In the genomic region with DNA sequence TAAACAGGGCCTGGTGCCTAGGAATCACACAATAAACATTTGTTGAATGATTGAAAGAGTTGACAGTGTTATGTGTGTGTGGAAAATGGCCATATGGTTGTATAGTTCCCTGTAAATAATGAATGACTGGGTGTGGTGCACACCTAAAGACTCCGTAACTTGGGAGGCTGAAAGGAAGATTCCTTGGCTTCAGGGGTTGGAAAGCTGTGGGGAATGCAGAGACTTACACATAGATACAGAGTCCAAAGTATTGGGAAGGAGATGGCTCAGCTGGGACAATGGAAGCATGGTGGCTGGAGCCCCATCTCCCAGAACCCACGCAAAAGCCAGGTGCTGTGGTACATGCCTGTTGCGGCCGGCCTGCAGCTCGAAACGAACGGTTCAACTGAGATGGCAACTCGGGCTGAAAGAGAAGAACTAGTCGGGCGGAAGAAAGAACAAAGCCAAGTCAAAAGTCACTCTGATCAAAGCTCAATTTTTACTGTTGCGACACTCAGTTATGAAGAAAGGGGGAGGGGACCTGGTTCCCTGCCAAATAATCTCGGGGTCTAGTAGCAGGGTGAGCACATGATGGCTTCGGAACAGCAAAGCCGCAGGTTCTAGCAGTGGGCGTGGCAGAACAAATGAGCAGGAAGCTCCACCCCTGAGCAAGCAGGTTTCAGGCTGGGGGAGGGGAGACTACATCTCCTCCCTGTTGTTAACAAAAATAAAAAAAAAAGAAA, we compare ENCODE assay signal across 8 mouse cellular contexts. TPM values are rescaled to one million over a fixed set of nuclear protein-coding genes. Genes with fewer than 3 reads are reported as not detected.
DNase-seq lines count a peak whose midpoint lies in the region; ATAC-seq and TF ChIP-seq lines count a peak whose summit lies in the region.

No protein-coding gene starts in this region.

- no peak overlapping the region for H3K9ac ChIP-seq in forebrain, embryonic 13.5 days
- H3K9ac ChIP-seq in forebrain, embryonic 11.5 days (ENCODE audit: low read length) = no peak overlapping the region
- H3K9ac ChIP-seq in kidney, embryonic 14.5 days (ENCODE audit: low read depth, low read length) = no peak overlapping the region
- H3K9ac ChIP-seq in midbrain, postnatal 0 days (replicated peaks; ENCODE audit: low read length, poor library complexity, severe bottlenecking) = no peak overlapping the region
- no peak overlapping the region for H3K9ac ChIP-seq in heart, embryonic 12.5 days

- H3K4me3 ChIP-seq in forebrain, embryonic 13.5 days = no peak overlapping the region
- H3K4me3 ChIP-seq in forebrain, embryonic 11.5 days (ENCODE audit: low read depth, low read length) = no peak overlapping the region
- H3K4me3 ChIP-seq in kidney, embryonic 14.5 days (ENCODE audit: low read length) = no peak overlapping the region
- H3K4me3 ChIP-seq in midbrain, postnatal 0 days (ENCODE audit: low read depth, low read length) = no peak overlapping the region
- H3K4me3 ChIP-seq in heart, embryonic 12.5 days = no peak overlapping the region

- 42% methylated on average over 15 of the region's 15 CpGs for WGBS in forebrain, embryonic 13.5 days
- 59% methylated on average over 15 of the region's 15 CpGs for WGBS in forebrain, embryonic 11.5 days
- 49% methylated on average over 15 of the region's 15 CpGs for WGBS in kidney, embryonic 14.5 days
- 44% methylated on average over 15 of the region's 15 CpGs for WGBS in midbrain, postnatal 0 days
- 75% methylated on average over 15 of the region's 15 CpGs for WGBS in heart, embryonic 12.5 days

- no peak for DNase-seq in forebrain, embryonic 11.5 days (ENCODE audit: low spot score)
- peak; percentile 32 to 63 for DNase-seq in adrenal gland, postnatal 36 days
- peak; percentile 6 for DNase-seq in midbrain, postnatal 0 days (ENCODE audit: low spot score)
- no peak for DNase-seq in urinary bladder, adult 18-20 months (ENCODE audit: low spot score in 2 of 2)

- H3K36me3 ChIP-seq in forebrain, embryonic 13.5 days (ENCODE audit: poor library complexity, severe bottlenecking) = no peaks in the 10 kb centered on the region
- no peaks in the 10 kb centered on the region for H3K36me3 ChIP-seq in forebrain, embryonic 11.5 days (ENCODE audit: control insufficient read depth, insufficient read depth, low read length)
- H3K36me3 ChIP-seq in kidney, embryonic 14.5 days (ENCODE audit: control insufficient read depth, insufficient read depth, low read length) = no peaks in the 10 kb centered on the region
- H3K36me3 ChIP-seq in midbrain, postnatal 0 days (ENCODE audit: insufficient read depth, low read length) = no peaks in the 10 kb centered on the region
- no peaks in the 10 kb centered on the region for H3K36me3 ChIP-seq in heart, embryonic 12.5 days

- H3K4me2 ChIP-seq in forebrain, embryonic 13.5 days = peak overlapping the region; percentile 20; the same call in 1 of the 2 replicates
- no peak overlapping the region for H3K4me2 ChIP-seq in forebrain, embryonic 11.5 days (ENCODE audit: low read depth, low read length, severe bottlenecking)
- peak overlapping the region; percentile 25 for H3K4me2 ChIP-seq in kidney, embryonic 14.5 days (replicated peaks; ENCODE audit: low read depth, low read length)
- peak overlapping the region; percentile 1; the same call in 1 of the 2 replicates for H3K4me2 ChIP-seq in midbrain, postnatal 0 days (ENCODE audit: low read depth, low read length, poor library complexity, severe bottlenecking)
- H3K4me2 ChIP-seq in heart, embryonic 12.5 days = no peak overlapping the region

- H3K9me3 ChIP-seq in forebrain, embryonic 13.5 days (replicated peaks) = no peaks in the 10 kb centered on the region
- H3K9me3 ChIP-seq in forebrain, embryonic 11.5 days (ENCODE audit: control insufficient read depth, low read length) = no peaks in the 10 kb centered on the region
- no peaks in the 10 kb centered on the region for H3K9me3 ChIP-seq in kidney, embryonic 14.5 days (ENCODE audit: control insufficient read depth, low read length)
- no peaks in the 10 kb centered on the region for H3K9me3 ChIP-seq in midbrain, postnatal 0 days (ENCODE audit: low read length)
- H3K9me3 ChIP-seq in heart, embryonic 12.5 days (replicated peaks) = no peaks in the 10 kb centered on the region

- no peaks in the 10 kb centered on the region; the same call in 1 of the 2 replicates for H3K4me1 ChIP-seq in forebrain, embryonic 13.5 days
- H3K4me1 ChIP-seq in forebrain, embryonic 11.5 days (replicated peaks; ENCODE audit: control insufficient read depth, insufficient read depth, low read length) = no peaks in the 10 kb centered on the region
- no peaks in the 10 kb centered on the region; the same call in 1 of the 2 replicates for H3K4me1 ChIP-seq in kidney, embryonic 14.5 days (ENCODE audit: control insufficient read depth, insufficient read depth, low read length)
- H3K4me1 ChIP-seq in midbrain, postnatal 0 days (ENCODE audit: insufficient read depth, low read length) = no peaks in the 10 kb centered on the region
- H3K4me1 ChIP-seq in heart, embryonic 12.5 days (replicated peaks) = no peaks in the 10 kb centered on the region

- H3K27ac ChIP-seq in forebrain, embryonic 13.5 days = no peak overlapping the region
- no peak overlapping the region for H3K27ac ChIP-seq in forebrain, embryonic 11.5 days (ENCODE audit: low read depth, low read length)
- peak overlapping the region; percentile 62; the same call in 1 of the 2 replicates for H3K27ac ChIP-seq in kidney, embryonic 14.5 days (ENCODE audit: low read depth, low read length)
- no peak overlapping the region for H3K27ac ChIP-seq in midbrain, postnatal 0 days (ENCODE audit: low read depth, low read length)
- no peak overlapping the region for H3K27ac ChIP-seq in heart, embryonic 12.5 days (ENCODE audit: poor library complexity, severe bottlenecking)

- no peak for ATAC-seq in forebrain, embryonic 13.5 days
- no peak for ATAC-seq in forebrain, embryonic 11.5 days (replicated peaks; ENCODE audit: low FRiP score)
- no peak for ATAC-seq in kidney, embryonic 14.5 days (ENCODE audit: low FRiP score, low TSS enrichment)
- no peak for ATAC-seq in midbrain, postnatal 0 days (ENCODE audit: low FRiP score)
- ATAC-seq in erythroblast, adult 5-6 weeks (replicated peaks; ENCODE audit: low FRiP score, poor library complexity, severe bottlenecking) = no peak
- ATAC-seq in heart, embryonic 12.5 days (ENCODE audit: insufficient number of reproducible peaks, low FRiP score) = no peak

- no peak for TF ChIP-seq CTCF in midbrain, postnatal 0 days (IDR thresholded peaks at IDR 0.05)

- H3K27me3 ChIP-seq in forebrain, embryonic 13.5 days = no peaks in the 10 kb centered on the region
- no peaks in the 10 kb centered on the region for H3K27me3 ChIP-seq in forebrain, embryonic 11.5 days (ENCODE audit: control insufficient read depth, insufficient read depth, low read length)
- no peaks in the 10 kb centered on the region for H3K27me3 ChIP-seq in kidney, embryonic 14.5 days (ENCODE audit: control insufficient read depth, insufficient read depth, low read length)
- no peaks in the 10 kb centered on the region for H3K27me3 ChIP-seq in midbrain, postnatal 0 days (ENCODE audit: insufficient read depth, low read length)
- H3K27me3 ChIP-seq in heart, embryonic 12.5 days (replicated peaks) = no peaks in the 10 kb centered on the region

RNA-seq across cellular contexts. Expression of gene Gm10031, which starts 1.9 kb away (rescaled TPM):
- polyA plus RNA-seq in forebrain, embryonic 13.5 days (2015; fragmentation: Nextera tagmentation; extraction: Ambion mirVana) = 0.71 and 0.75 TPM in 2 replicates
- 0.12 and 0.37 TPM in 2 replicates for polyA plus RNA-seq in forebrain, embryonic 11.5 days (2014; fragmentation: Nextera tagmentation; extraction: Ambion mirVana)
- 10 to 100 TPM; 39.7 to 40.3 TPM for total RNA-seq in adrenal gland, postnatal 36 days (2021)
- 0.66 and 0.88 TPM in 2 replicates for polyA plus RNA-seq in kidney, embryonic 14.5 days (2014; fragmentation: Nextera tagmentation; extraction: Ambion mirVana)
- 23.7 and 29.5 TPM in 2 replicates for total RNA-seq in midbrain, postnatal 0 days (2014; rRNA removed)
- 0.53 and 0.54 TPM in 2 replicates for polyA plus RNA-seq in midbrain, postnatal 0 days (2015; fragmentation: Nextera tagmentation; extraction: Ambion mirVana)
- total RNA-seq in erythroblast, adult 5-6 weeks (2015; ENCODE audit: low replicate concordance) = 0.38 and 0.63 TPM in 2 replicates
- 3.3 and 5.4 TPM in 2 replicates for total RNA-seq in erythroblast, adult 5-6 weeks (2017; ENCODE audit: low replicate concordance)
- 0.06 and 0.40 TPM in 2 replicates for polyA plus RNA-seq in heart, embryonic 12.5 days (2016; fragmentation: Nextera tagmentation; extraction: Ambion mirVana)

RNA-seq across cellular contexts. Expression of gene Abl2, which starts 36.6 kb away (rescaled TPM):
- polyA plus RNA-seq in forebrain, embryonic 13.5 days (2015; fragmentation: Nextera tagmentation; extraction: Ambion mirVana) = 5.8 and 6.5 TPM in 2 replicates
- 5.7 TPM in 2 replicates for polyA plus RNA-seq in forebrain, embryonic 11.5 days (2014; fragmentation: Nextera tagmentation; extraction: Ambion mirVana)
- total RNA-seq in adrenal gland, postnatal 36 days (2021) = 10 to 100 TPM; 21.5 to 27.2 TPM
- polyA plus RNA-seq in kidney, embryonic 14.5 days (2014; fragmentation: Nextera tagmentation; extraction: Ambion mirVana) = 6.4 and 8.1 TPM in 2 replicates
- 25.9 and 42.3 TPM in 2 replicates for total RNA-seq in midbrain, postnatal 0 days (2014; rRNA removed)
- polyA plus RNA-seq in midbrain, postnatal 0 days (2015; fragmentation: Nextera tagmentation; extraction: Ambion mirVana) = 4.2 and 4.7 TPM in 2 replicates
- 1.3 and 8.6 TPM in 2 replicates for total RNA-seq in erythroblast, adult 5-6 weeks (2015; ENCODE audit: low replicate concordance)
- total RNA-seq in erythroblast, adult 5-6 weeks (2017; ENCODE audit: low replicate concordance) = 1.5 and 5.4 TPM in 2 replicates
- polyA plus RNA-seq in heart, embryonic 12.5 days (2016; fragmentation: Nextera tagmentation; extraction: Ambion mirVana) = 4.1 and 5.0 TPM in 2 replicates

RNA-seq across cellular contexts. Expression of gene Soat1, which starts 47.8 kb away (rescaled TPM):
- 16.0 and 18.1 TPM in 2 replicates for polyA plus RNA-seq in forebrain, embryonic 13.5 days (2015; fragmentation: Nextera tagmentation; extraction: Ambion mirVana)
- 22.5 and 25.8 TPM in 2 replicates for polyA plus RNA-seq in forebrain, embryonic 11.5 days (2014; fragmentation: Nextera tagmentation; extraction: Ambion mirVana)
- 1,000 to 10,000 TPM; 1,034 to 1,489 TPM for total RNA-seq in adrenal gland, postnatal 36 days (2021)
- 43.7 and 54.0 TPM in 2 replicates for polyA plus RNA-seq in kidney, embryonic 14.5 days (2014; fragmentation: Nextera tagmentation; extraction: Ambion mirVana)
- total RNA-seq in midbrain, postnatal 0 days (2014; rRNA removed) = 24.8 TPM in 2 replicates
- polyA plus RNA-seq in midbrain, postnatal 0 days (2015; fragmentation: Nextera tagmentation; extraction: Ambion mirVana) = 10.3 and 11.8 TPM in 2 replicates
- 15.0 and 32.1 TPM in 2 replicates for total RNA-seq in erythroblast, adult 5-6 weeks (2015; ENCODE audit: low replicate concordance)
- total RNA-seq in erythroblast, adult 5-6 weeks (2017; ENCODE audit: low replicate concordance) = 22.6 and 24.8 TPM in 2 replicates
- polyA plus RNA-seq in heart, embryonic 12.5 days (2016; fragmentation: Nextera tagmentation; extraction: Ambion mirVana) = 48.3 and 48.9 TPM in 2 replicates

Comparison
In these comparisons a context has a peak if more than half of its experiments do, and no peak if none do; other contexts are left out.
1. H3K4me2 ChIP-seq: peak in forebrain, embryonic 13.5 days (single experiment), kidney, embryonic 14.5 days (single experiment) and midbrain, postnatal 0 days (single experiment); none in forebrain, embryonic 11.5 days (single experiment) and heart, embryonic 12.5 days (single experiment).
2. DNase-seq: peak in adrenal gland, postnatal 36 days (2 of 2) and midbrain, postnatal 0 days (single experiment); none in forebrain, embryonic 11.5 days (single experiment) and urinary bladder, adult 18-20 months (0 of 2).